Mouse (Mus musculus) adrenal gland (tissue): ENCODE measurements around the gene Ddx46.

Experiments
- intact Hi-C: fragments of 180-260 bp; cut with DNase I; formaldehyde crosslinking; loops from one replicate; pipeline ENCODE4 v1.15.1; 2025

The Ddx46 gene

GRCm38 (mm10) chr13:55715908-55716510 is 81.2 kb downstream of the Ddx46 start:
- intact Hi-C loops, result no loop called here

GRCm38 (mm10) chr13:55721516-55721915 is 86.7 kb downstream of the Ddx46 start:
- intact Hi-C loops, result loop anchor here (10.0 kb wide), 1 partner anchor 117 kb away; no protein-coding TSS in a partner anchor

GRCm38 (mm10) chr13:55721995-55722394 is 87.2 kb downstream of the Ddx46 start:
- intact Hi-C loops, result loop anchor here (10.0 kb wide), 1 partner anchor 117 kb away; no protein-coding TSS in a partner anchor

- intact Hi-C loops, result loop anchor here (2.0 to 10.0 kb wide), 3 partner anchors 34 to 122 kb away; partner anchors contain the start of gene B230219D22Rik
Observed at GRCm38 (mm10) chr13:55726598-55727119, 91.8 kb downstream of the Ddx46 start.

GRCm38 (mm10) chr13:55727120-55727838 is 92.5 kb downstream of the Ddx46 start, which contains the start of gene Pcbd2:
Pcbd2 (plus strand) TSS chr13:55727368.
- intact Hi-C loops, result loop anchor here (2.0 to 10.0 kb wide), 3 partner anchors 35 to 122 kb away; partner anchors contain the start of gene B230219D22Rik

- intact Hi-C loops, result loop anchor here (2.0 to 10.0 kb wide), 3 partner anchors 36 to 123 kb away; partner anchors contain the start of gene B230219D22Rik
Observed at GRCm38 (mm10) chr13:55727839-55728238, 93.0 kb downstream of the Ddx46 start.

GRCm38 (mm10) chr13:55730716-55731115 is 95.9 kb downstream of the Ddx46 start:
- intact Hi-C loops, result no loop called here
